Mouse (Mus musculus) small intestine, adult 2 months (tissue): ENCODE data around the gene Phtf1.

Experiments
- CTCF ChIP-seq: fragments of 200-500 bp; IDR thresholded peaks from 2 replicates; pipeline ENCODE4 v1.5.1; 2012; ENCODE audit warnings: low read depth, mild to moderate bottlenecking, control low read depth, inconsistent platforms, low read length, moderate library complexity, mixed read lengths; ENCODE audit not compliant: insufficient replicate concordance, insufficient read length; ENCODE audit errors: extremely low read depth
- POLR2A ChIP-seq: fragments of 200-500 bp; IDR thresholded peaks from 2 replicates; pipeline ENCODE4 v1.6.1; 2012; ENCODE audit warnings: low read depth, mild to moderate bottlenecking, control low read depth, inconsistent platforms, low read length, moderate library complexity

DNA sequence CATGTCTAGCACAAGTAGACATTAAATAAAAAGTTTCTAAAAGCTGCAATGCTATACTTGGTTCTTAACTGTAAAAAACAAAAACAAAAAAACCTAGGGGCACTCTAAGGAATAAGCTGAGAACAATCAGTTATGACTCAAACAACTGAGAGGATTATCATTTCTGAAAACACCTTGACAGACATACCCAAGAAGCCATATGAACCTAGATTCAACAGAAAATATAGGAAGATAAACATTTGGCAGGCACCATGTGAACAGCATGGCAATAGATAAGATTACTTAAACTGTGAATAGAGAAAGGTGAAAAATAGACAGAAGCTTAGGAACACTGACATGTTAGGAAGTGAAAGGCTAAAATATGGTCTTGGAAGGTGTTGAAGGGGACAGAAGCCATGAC, 101.5 kb downstream of the Phtf1 start:
- TF ChIP-seq CTCF (no peak), POLR2A (no peak)
